Mouse (Mus musculus) C2C12 (cell line): ENCODE data around the gene Stat3. TPM values are rescaled to one million over a fixed set of nuclear protein-coding genes. Genes with fewer than 3 reads are reported as not detected.

ENCODE experiments used
- H3K27me3 ChIP-seq: one replicate; pipeline ENCODE4 v1.6.1; 2011; ENCODE audit not compliant: control insufficient read depth, insufficient read depth, insufficient read length
- H3K36me3 ChIP-seq: one replicate; pipeline ENCODE4 v1.6.1; 2011; ENCODE audit not compliant: control insufficient read depth, insufficient read depth
- H3K4me3 ChIP-seq: one replicate; pipeline ENCODE4 v1.5.1; 2011; ENCODE audit warnings: mild to moderate bottlenecking, control low read depth; ENCODE audit not compliant: poor library complexity, insufficient read depth, severe bottlenecking
- H3K79me2 ChIP-seq: one replicate; pipeline ENCODE4 v1.6.1; 2011; ENCODE audit not compliant: control insufficient read depth, insufficient read depth
- H3K79me3 ChIP-seq: one replicate; pipeline ENCODE4 v1.6.1; 2011; ENCODE audit warnings: low read depth, control low read depth
- H3ac ChIP-seq: one replicate; pipeline ENCODE3; 2011; ENCODE audit warnings: low read depth; ENCODE audit not compliant: control insufficient read depth, insufficient read length
- CEBPB ChIP-seq: IDR thresholded peaks from one replicate; pipeline ENCODE4 v1.6.1; 2011; ENCODE audit warnings: low read depth, mild to moderate bottlenecking, control low read depth, moderate library complexity
- CTCF ChIP-seq: IDR thresholded peaks from one replicate; pipeline ENCODE4 v1.5.1; 2011; ENCODE audit not compliant: control insufficient read depth, insufficient read depth, insufficient read length
- FOSL1 ChIP-seq: IDR thresholded peaks from one replicate; pipeline ENCODE4 v1.8.0; 2011; ENCODE audit warnings: mild to moderate bottlenecking, low read length; ENCODE audit not compliant: poor library complexity, insufficient read depth, severe bottlenecking
- MAX ChIP-seq: IDR thresholded peaks from one replicate; pipeline ENCODE4 v1.6.1; 2011; ENCODE audit warnings: mild to moderate bottlenecking, control low read depth
- MYOD1 ChIP-seq: IDR thresholded peaks from one replicate; pipeline ENCODE4 v1.6.1; 2011; ENCODE audit warnings: low read depth; ENCODE audit not compliant: control insufficient read depth, insufficient read length
- MYOG ChIP-seq: IDR thresholded peaks from one replicate; pipeline ENCODE4 v1.6.1; 2011; ENCODE audit not compliant: control insufficient read depth, insufficient read length; ENCODE audit errors: extremely low read depth
- USF1 ChIP-seq: IDR thresholded peaks from one replicate; pipeline ENCODE4 v1.6.1; 2011; ENCODE audit warnings: low read depth, mild to moderate bottlenecking, control low read depth, moderate library complexity
- long read RNA-seq, 2 experiments: library from polyadenylated mRNA; unstranded; transcript quantifications; one replicate each; pipeline ENCODE4 v2.0.0; 2019 to 2020
- polyA plus RNA-seq: library from polyadenylated mRNA; unstranded; fragments of >200 nt; fragmentation: generic; extraction: Trizol; gene quantifications from one replicate; pipeline ENCODE4 v1.2.1, GENCODE M21; 2012; ENCODE audit warnings: missing spikeins

Stat3 gene
- 36.1 TPM for polyA plus RNA-seq
- long read RNA-seq, experiment 1, full-length matches to known transcripts, result 27 of 50 reads
- long read RNA-seq, experiment 1, partial matches to known transcripts, result 6 of 50 reads
- long read RNA-seq, experiment 1, other reads (novel, unspliced or antisense), result 17 of 50 reads
- long read RNA-seq, experiment 2, full-length matches to known transcripts, result 200 of 221 reads
- long read RNA-seq, experiment 2, partial matches to known transcripts, result 3 of 221 reads
- long read RNA-seq, experiment 2, other reads (novel, unspliced or antisense), result 18 of 221 reads

DNA sequence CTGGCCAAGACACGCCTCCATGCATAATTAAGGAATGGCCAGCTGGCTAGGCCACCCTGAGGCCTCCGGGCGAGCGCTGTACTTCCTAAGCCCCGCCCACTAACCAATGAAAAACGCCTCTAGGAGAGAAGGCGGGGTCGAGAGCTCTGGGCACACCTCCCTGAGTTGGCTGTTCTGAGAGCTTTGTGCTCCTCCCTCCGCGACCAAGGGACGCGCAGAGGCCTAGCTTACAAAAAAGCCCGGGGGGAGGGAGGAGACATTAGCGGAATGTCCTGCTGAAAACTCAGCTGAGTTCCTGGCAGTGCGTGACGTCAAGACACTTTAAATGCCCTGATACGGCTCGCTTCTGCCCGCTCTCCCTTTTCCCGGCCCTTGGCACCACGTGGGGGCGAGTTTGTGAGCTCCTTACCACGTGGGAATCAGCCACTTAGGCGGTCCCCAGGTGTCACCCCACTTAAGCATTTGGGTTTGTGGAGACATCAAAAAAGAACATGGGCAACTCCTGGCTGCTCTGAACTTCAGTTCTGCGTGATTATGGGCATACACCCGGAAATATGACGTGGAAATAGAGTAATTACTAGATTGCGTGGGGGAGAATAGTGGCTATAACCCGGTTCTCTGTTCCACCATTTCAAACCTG, at the start of gene Stat3:
Stat3 (minus strand) TSS at position 29 of the 640 bp plus-strand sequence.
- H3K27me3 ChIP-seq, result no peaks in the 10 kb centered on the region
- no peaks in the 10 kb centered on the region for H3K36me3 ChIP-seq
- TF ChIP-seq MYOD1, result no peak
- peak; percentile 96 for TF ChIP-seq MAX
- TF ChIP-seq MYOG, result no peak
- TF ChIP-seq USF1, result peak; percentile 86
- H3K79me2 ChIP-seq, result peaks cover 44% of the 10 kb centered on the region
- H3K4me3 ChIP-seq, result peak within 1 kb of the TSS; percentile 94
- H3K79me3 ChIP-seq, result peaks cover 9% of the 10 kb centered on the region
- peak within 1 kb of the TSS; percentile 85 for H3ac ChIP-seq

DNA sequence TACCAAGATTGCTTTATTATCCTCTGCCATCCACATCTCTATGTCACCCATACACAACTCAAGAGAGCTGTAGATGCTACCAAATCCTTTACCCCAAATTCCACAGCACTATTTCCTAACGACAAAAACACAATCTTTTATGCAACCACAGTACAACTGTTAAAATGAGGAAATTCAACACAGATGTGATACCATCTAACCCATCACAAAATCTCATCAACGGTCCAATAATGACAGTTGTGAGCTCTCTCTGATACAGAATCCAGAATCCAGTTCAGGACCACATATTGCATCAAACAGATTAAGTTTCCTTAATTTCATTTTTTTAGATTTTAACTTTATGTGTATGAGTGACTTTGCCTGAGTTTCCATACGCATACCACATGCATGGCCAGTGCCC, 49.3 kb upstream of the Stat3 start:
- H3K4me3 ChIP-seq, result no peak overlapping the region
- no peak overlapping the region for H3ac ChIP-seq
- no peaks in the 10 kb centered on the region for H3K27me3 ChIP-seq
- TF ChIP-seq MYOG (no peak), CTCF (no peak), FOSL1 (no peak), CEBPB (no peak), MAX (no peak)
- H3K79me3 ChIP-seq, result no peaks in the 10 kb centered on the region
- H3K36me3 ChIP-seq, result no peaks in the 10 kb centered on the region
- H3K79me2 ChIP-seq, result no peaks in the 10 kb centered on the region

DNA sequence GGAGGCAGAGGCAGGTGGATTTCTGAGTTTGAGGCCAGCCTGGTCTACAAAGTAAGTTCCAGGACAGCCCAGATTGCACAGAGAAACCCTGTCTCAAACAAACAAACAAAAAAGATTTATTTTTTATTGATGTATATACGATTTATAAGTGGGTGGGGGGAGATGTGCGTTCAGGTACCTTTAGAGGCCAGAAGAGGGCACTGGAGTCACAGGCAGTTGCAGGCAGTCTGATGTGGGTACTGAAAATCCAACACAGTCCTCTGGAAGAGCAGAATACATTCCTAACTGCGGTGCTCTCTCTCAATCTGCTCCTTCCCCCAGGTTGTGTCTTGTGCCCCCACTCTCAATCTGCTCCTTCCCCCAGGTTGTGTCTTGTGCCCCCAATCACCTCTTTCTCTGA, 46.3 kb upstream of the Stat3 start:
- H3ac ChIP-seq, result no peak overlapping the region
- no peaks in the 10 kb centered on the region for H3K27me3 ChIP-seq
- no peaks in the 10 kb centered on the region for H3K79me2 ChIP-seq
- H3K79me3 ChIP-seq, result no peaks in the 10 kb centered on the region
- no peak for TF ChIP-seq CEBPB
- TF ChIP-seq USF1, result no peak
- no peak for TF ChIP-seq MAX
- no peak for TF ChIP-seq MYOG
- TF ChIP-seq MYOD1, result no peak
- no peak for TF ChIP-seq FOSL1
- no peak for TF ChIP-seq CTCF
- no peaks in the 10 kb centered on the region for H3K36me3 ChIP-seq
- H3K4me3 ChIP-seq, result no peak overlapping the region

DNA sequence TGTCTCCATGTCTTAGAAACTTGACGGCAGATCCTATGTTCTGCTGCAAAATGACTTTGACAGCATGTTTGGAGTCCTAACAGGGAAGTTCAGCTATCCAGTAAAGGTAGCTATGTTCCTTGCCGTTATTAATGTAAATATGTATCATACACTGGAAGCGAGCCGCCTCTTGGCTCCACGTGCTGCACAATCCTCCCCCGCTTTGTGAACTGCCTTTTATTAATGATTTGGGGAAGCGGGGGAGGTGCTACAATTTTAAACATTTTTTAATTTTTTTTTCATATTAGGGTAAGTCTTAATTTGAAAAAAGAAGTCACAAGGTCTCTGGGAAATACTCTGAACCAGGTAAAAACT, 44.4 kb upstream of the Stat3 start:
- H3ac ChIP-seq, result no peak overlapping the region
- no peak overlapping the region for H3K4me3 ChIP-seq
- no peak for TF ChIP-seq MYOG
- H3K79me2 ChIP-seq, result no peaks in the 10 kb centered on the region
- no peaks in the 10 kb centered on the region for H3K36me3 ChIP-seq
- no peaks in the 10 kb centered on the region for H3K27me3 ChIP-seq
- H3K79me3 ChIP-seq, result no peaks in the 10 kb centered on the region

DNA sequence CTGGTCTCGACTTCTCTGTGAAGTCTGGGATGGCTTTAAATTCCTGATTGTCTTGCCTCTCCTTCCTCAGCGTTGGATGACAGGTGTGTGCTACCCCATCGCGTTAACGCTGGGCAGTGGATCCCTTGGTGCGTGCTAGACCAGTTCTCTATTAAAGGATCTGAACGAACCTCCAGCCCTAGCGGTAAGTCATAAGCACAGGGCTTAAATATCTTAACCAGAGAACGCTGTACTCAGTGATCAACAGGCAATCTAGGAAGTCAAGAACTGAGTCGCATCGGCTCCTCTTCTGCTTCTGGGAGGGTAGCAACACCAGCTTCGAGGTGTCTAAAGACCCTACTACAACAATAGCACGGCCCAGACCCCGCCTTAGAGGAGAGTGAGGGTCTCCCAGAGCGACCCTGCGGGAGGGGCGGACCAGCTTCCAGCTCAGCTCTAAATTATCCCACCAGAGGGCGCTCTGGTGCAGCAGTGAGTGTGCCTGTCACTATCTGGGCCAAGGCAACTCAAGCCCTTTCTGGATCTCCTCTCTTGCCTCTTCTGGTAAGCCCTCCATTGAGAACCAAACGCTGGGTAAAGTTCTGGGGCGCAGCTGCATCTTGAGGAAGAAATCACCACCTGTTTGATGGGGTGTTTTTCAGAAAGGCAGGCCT, 43.9 kb upstream of the Stat3 start:
- Histone ChIP-seq H3K79me2 (no peaks in the 10 kb centered on the region), H3K4me3 (no peak overlapping the region), H3K36me3 (no peaks in the 10 kb centered on the region), H3K27me3 (no peaks in the 10 kb centered on the region), H3ac (no peak overlapping the region), H3K79me3 (no peaks in the 10 kb centered on the region)
- TF ChIP-seq USF1 (no peak), FOSL1 (no peak), MAX (no peak), MYOG (no peak), CEBPB (no peak), CTCF (peak; percentile 79), MYOD1 (no peak)

DNA sequence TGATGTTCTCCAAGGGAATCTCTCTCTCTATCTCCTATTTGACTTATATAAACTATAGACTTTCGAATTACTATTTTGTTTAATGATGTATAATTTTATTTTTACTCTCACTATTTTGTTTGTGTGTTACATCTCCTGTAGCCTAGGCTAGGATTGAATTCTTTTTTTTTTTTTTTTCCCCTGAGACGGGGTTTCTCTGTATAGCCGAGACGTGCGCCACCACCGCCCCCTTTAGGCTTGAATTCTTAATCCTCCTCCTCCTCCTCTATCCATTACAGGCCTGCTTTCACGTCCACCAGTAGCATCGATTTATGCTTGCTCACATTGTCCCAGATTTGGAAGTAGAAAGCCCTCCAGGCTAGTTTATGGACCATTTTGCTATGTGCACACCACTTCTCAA, 42.7 kb upstream of the Stat3 start:
- H3K4me3 ChIP-seq, result no peak overlapping the region
- no peaks in the 10 kb centered on the region for H3K27me3 ChIP-seq
- no peaks in the 10 kb centered on the region for H3K79me3 ChIP-seq
- no peaks in the 10 kb centered on the region for H3K36me3 ChIP-seq
- H3K79me2 ChIP-seq, result no peaks in the 10 kb centered on the region
- H3ac ChIP-seq, result no peak overlapping the region
- TF ChIP-seq MYOG, result no peak
- no peak for TF ChIP-seq USF1
- no peak for TF ChIP-seq FOSL1
- TF ChIP-seq MAX, result no peak
- TF ChIP-seq MYOD1, result no peak
- no peak for TF ChIP-seq CTCF
- no peak for TF ChIP-seq CEBPB
